Mouse (Mus musculus): ENCODE data around the gene Olfr10.
"Not testable (repeated sequence)": the region's sequence is repeated elsewhere in the genome, so short reads cannot be mapped to it uniquely, and the experiment has no call there.

Gene Olfr10

GRCm38 (mm10) chr11:49304441-49304840 lies at the start of gene Olfr10:
Gene Olfr10 (plus strand): TSS chr11:49304741.
- DNase-seq (ENCODE audit: low spot score in 2 of 2) = no peak

- DNase-seq (ENCODE audit: low spot score in 2 of 2) = no peak
Observed at GRCm38 (mm10) chr11:49259296-49259695, 45.2 kb upstream of the Olfr10 start.

- no peak for DNase-seq (ENCODE audit: low spot score in 2 of 2)
Observed at GRCm38 (mm10) chr11:49259829-49260228, 44.7 kb upstream of the Olfr10 start.

DNA sequence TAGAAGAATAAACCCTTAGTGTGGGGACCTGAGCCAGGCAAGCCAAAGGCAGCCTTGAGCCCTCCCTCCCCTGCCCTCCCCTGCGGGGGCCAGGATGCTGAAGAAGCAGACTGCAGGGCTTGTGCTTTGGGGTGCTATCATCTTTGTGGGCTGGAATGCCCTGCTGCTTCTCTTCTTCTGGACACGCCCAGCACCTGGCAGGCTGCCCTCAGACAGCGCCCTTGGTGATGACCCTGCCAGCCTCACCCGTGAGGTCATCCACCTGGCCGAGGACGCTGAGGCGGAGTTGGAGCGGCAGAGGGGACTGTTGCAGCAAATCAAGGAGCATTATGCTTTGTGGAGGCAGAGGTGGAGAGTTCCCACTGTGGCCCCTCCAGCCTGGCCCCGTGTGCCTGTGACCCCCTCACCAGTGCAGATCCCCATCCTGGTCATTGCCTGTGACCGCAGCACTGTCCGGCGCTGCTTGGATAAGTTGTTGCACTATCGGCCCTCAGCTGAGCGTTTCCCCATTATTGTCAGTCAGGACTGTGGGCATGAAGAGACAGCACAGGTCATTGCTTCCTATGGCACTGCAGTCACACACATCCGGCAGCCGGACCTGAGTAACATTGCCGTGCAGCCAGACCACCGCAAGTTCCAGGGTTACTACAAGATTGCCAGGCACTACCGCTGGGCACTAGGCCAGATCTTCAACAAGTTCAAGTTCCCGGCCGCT lies 43.8 kb upstream of the Olfr10 start:
- DNase-seq (ENCODE audit: low spot score in 2 of 2) = no peak

- DNase-seq (ENCODE audit: low spot score in 2 of 2) = no peak
Observed at GRCm38 (mm10) chr11:49261313-49261855, 43.2 kb upstream of the Olfr10 start.

DNA sequence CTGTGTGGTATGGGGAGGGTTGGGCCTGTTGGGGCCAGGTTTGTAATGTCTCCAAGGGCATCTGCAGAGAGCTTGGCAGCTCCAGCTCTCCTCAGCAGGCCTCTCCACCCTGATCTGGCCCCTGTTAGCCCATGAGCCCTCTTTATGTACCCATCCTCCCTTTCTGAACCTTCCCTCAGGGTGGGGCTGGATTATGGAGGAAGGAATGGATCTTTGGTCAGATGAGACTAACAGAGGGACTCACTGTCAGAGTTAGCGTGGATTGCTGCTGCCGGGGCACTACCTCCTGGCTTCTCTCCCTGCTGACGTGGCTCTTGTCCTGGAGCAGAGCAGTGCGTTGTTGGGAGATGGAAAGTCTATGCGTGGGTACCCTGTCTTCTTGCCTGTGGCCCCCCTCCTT lies 42.3 kb upstream of the Olfr10 start:
- no peak for DNase-seq (ENCODE audit: low spot score in 2 of 2)

GRCm38 (mm10) chr11:49263149-49263548 lies 41.4 kb upstream of the Olfr10 start:
- DNase-seq (ENCODE audit: low spot score in 2 of 2) = no peak

- DNase-seq (ENCODE audit: low spot score in 2 of 2) = no peak
Observed at GRCm38 (mm10) chr11:49264081-49264480, 40.5 kb upstream of the Olfr10 start.

DNA sequence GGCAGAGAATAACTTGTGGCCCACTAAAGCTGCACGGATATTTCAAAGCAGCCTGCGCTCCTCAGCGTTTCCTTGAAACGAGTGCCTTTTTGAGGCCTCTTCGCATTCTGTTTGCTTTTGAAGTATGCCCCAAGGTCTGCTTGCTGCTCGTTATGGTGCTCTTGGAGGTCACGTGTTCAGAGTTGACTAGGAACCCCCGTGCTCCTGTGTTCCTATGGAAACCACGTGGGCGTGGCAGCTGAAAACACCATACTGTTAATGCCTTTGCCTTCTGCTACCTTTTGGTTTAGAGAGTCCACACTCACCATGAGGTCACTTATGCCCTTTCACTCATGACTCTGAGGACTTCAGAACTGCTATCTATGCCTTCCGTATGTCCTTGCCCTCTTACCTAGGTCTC lies 39.9 kb upstream of the Olfr10 start:
- no peak for DNase-seq (ENCODE audit: low spot score in 2 of 2)

- DNase-seq (ENCODE audit: low spot score in 2 of 2) = no peak
Observed at GRCm38 (mm10) chr11:49265101-49265500, 39.4 kb upstream of the Olfr10 start.

- DNase-seq (ENCODE audit: low spot score in 2 of 2) = no peak
Observed at GRCm38 (mm10) chr11:49266671-49267070, 37.9 kb upstream of the Olfr10 start.

DNA sequence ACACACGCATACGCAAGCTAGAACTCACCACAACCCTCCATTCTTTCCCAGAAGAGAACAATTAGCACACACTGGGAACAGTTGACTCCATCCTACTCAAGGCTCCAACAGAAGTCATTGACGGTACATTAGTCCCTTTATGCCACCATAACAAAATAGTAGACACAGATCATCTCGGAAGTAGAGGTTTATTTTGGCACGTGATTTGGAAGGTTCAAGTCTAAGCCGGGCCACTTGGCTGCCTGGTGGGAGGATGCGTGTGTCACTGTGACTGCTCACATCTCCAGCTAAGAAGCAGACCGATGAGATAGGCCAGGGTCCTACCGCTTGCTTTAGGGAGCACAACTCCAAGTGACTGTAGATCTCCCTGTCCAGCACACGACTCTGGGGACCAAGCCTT lies 37.2 kb upstream of the Olfr10 start:
- no peak for DNase-seq (ENCODE audit: low spot score in 2 of 2)

DNA sequence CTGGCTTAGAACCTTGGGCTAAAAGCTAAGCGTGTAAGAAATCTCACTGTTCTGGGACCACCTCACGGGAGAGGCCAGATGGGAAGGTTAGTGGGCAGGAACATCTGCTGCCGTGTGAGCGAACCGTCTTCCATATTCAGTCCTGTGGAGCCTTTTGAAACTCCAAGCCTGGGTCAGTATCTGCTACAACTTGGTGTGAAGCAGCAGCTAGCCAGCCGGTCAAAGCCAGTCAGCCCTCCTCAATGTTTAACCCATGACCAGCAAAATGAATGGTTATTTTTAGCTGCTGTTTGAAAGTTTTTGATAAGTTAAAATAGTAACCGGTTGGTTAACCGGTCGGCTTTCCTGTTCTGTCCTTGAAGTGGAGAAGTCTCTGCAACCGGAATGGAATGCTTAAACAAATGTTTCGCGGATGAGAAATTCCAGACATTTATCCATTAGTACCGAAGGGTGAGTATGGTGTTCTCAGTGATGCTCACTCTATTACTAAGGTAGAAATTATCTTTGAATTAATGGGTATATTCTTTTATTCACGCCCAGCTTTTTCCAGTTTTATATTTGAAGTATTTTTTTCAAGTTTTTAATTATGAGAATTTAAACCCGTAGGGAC lies 36.5 kb upstream of the Olfr10 start:
- no peak for DNase-seq (ENCODE audit: low spot score in 2 of 2)

GRCm38 (mm10) chr11:49269761-49270160 lies 34.8 kb upstream of the Olfr10 start:
- DNase-seq (ENCODE audit: low spot score in 2 of 2) = no peak

- DNase-seq (ENCODE audit: low spot score in 2 of 2) = no peak
Observed at GRCm38 (mm10) chr11:49270368-49270767, 34.2 kb upstream of the Olfr10 start.

DNA sequence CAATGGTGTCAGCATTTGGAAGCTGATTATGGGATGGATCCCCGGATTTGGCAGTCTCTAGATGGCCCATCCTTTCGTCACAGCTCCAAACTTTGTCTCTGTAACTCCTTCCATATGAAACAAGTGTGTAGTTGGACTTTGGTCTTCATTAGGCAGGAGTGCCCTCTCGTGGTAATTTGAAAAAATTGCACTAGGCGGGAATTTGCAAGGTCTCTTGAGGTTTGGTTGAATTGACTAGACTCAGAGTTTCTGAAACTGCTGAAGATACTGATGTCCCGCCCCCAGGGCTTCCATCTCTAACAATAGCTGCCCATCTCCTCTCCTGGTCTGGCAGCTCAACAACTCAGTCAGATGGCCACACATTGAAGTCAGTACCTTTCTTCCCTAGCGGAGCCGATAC lies 33.2 kb upstream of the Olfr10 start:
- DNase-seq (ENCODE audit: low spot score in 2 of 2) = no peak

- DNase-seq (ENCODE audit: low spot score in 2 of 2) = no peak
Observed at GRCm38 (mm10) chr11:49273834-49274519, 30.6 kb upstream of the Olfr10 start.

DNA sequence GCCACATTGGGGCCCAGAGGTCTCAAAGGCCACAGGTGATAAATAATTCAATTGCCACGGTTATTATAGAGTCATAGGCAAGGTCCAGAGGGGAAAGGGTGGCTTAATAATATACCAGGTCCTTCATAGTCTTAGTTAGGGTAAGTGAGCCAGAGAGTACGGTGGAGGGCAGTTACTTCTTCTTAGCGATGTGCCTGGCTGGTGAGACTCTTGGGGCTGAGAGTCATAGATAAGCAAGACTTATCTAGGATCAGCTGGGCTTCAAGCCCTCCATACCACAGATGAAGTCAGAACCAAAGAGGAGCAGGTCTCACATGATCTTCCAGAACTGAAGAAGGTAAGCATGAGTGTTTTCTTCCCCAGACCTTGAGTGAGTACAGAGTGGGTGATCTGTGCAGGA lies 26.3 kb upstream of the Olfr10 start, which contains the start of gene Olfr1393:
Gene Olfr1393 (plus strand): TSS at position 83 of the 400 bp plus-strand sequence.
- no peak for DNase-seq (ENCODE audit: low spot score in 2 of 2)

DNA sequence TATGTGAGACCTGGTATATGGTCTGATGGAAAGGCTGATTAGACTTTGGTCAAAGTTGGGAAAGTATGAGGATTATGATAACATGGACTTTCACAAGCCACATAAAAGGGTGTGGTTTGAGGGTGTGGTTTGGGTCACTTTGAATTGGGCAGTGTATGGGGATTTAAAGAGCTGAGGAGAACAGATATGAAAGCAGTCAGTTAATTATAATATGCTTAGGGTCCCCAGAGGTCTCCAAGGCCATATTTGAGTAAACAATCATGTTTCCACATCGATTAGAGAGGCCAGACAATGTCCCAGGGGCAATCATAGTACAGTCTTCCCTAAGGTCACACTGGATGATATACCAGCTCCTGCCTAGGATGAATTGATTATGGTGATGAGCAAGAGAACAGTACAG lies 19.6 kb upstream of the Olfr10 start, which contains the start of gene Olfr1392:
Gene Olfr1392 (plus strand): TSS at position 301 of the 400 bp plus-strand sequence.
- not testable (repeated sequence) for DNase-seq (ENCODE audit: low spot score in 2 of 2)

DNA sequence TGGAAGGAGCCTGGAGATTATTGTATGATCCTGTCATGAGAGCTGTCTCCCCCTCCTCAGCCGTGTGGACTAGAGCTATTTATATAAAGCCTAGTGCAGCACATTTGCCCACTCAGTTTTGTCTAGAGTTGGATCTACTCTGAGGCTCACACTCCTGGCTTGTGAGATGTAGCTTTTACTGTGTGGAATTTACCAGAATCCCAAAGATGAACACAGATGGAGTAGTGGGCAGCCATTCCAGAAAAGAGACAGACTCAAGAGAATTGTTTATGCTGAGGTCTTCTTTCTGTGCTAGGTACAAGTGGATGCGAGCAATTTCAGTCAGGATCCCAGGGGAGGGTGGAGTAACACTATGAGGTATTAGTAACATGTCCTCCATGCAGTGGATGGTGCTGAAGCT lies 17.3 kb upstream of the Olfr10 start:
- no peak for DNase-seq (ENCODE audit: low spot score in 2 of 2)

- no peak for DNase-seq (ENCODE audit: low spot score in 2 of 2)
Observed at GRCm38 (mm10) chr11:49292777-49293176, 11.8 kb upstream of the Olfr10 start.

GRCm38 (mm10) chr11:49308547-49308946 lies 4.0 kb downstream of the Olfr10 start:
- DNase-seq (ENCODE audit: low spot score in 2 of 2) = not testable (repeated sequence)
